Mouse (Mus musculus): ENCODE results near the gene Kbtbd8.

Gene Kbtbd8

DNA sequence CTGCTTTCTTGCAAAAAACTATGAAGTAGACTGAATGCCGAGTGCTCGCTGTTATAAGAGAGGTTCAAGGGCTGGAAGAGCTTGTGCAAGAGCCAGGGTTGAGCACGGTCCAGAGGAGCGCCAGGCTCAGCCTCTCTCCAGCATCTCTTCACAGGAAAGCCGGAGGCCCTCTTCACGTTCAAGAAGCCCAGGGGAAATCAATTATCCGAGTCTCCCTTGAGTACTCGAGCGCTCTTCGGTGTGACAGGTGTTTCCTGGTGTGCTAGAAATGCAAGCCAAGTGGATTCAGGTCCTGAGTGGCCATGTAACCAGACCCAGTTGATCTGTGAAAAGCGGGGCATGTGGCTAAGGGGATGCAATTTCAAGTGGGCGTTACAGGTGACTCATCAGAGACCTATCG is at the start of gene Kbtbd8:
Gene Kbtbd8, plus strand, starts transcription at position 295 of the 400 bp plus-strand sequence.
- DNase-seq (ENCODE audit: low spot score) = no peak

- DNase-seq (ENCODE audit: low spot score) = no peak
Measured at GRCm38 (mm10) chr6:95069753-95070152, 47.3 kb upstream of the Kbtbd8 start.

GRCm38 (mm10) chr6:95085276-95085675 is 31.8 kb upstream of the Kbtbd8 start:
- DNase-seq (ENCODE audit: low spot score) = no peak

- DNase-seq (ENCODE audit: low spot score) = no peak
Measured at GRCm38 (mm10) chr6:95087154-95087846, 29.7 kb upstream of the Kbtbd8 start.

GRCm38 (mm10) chr6:95088075-95088474 is 29.0 kb upstream of the Kbtbd8 start:
- no peak for DNase-seq (ENCODE audit: low spot score)

DNA sequence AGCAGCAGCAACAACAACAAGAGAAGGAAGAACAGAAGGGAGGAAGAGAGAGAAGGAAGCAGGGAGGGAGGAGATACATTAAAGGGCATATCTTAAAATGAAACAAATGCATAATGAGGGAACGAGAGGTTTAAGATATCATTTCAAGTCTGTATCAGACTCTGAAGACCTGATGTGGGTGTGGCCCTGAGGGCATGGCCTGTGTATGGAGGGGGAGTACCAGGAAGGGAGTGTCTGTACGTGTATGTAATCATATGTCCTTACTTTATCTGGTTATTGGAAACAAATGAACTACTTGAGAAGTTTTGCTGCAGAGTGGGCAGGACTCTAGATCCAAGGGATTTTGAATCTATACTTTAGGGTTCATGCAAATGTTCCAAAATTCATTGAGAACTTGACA is 22.3 kb upstream of the Kbtbd8 start:
- DNase-seq (ENCODE audit: low spot score) = no peak

DNA sequence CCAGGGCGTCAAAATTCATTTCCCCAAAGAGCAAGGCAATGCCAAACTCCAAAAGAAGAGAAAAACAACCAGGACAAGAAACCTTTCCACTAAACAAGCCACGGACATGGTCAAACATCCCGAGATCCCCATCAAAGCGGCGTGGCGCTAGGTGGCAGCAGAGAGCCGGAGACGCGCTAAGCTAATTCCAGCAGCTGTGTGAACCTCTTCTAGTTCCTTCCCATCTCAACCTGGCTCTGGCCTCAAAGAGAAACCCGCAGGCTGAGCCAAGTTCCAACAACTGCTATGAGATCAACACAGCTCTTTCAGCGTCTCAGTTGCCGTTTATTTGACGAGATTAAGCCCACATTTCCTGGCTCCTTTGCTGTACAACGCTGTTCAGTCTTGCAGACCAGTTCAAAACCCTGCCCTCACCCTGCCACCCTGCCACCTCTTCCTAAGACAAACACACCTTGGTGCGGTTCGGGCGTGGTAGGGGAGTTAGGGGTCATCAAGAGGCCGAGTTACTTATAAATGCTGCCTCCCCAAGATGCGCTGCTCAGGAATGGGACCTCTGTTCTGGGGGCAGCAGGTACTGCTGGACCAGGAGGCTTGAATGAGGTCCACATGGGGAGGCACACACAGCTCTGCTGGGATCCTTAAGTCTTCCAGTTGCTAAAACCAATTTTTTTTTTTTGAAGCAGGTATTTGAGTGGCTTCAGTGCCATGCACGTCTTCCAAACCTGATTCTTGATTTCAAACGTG is 18.5 kb upstream of the Kbtbd8 start:
- DNase-seq (ENCODE audit: low spot score) = peak; percentile 81

DNA sequence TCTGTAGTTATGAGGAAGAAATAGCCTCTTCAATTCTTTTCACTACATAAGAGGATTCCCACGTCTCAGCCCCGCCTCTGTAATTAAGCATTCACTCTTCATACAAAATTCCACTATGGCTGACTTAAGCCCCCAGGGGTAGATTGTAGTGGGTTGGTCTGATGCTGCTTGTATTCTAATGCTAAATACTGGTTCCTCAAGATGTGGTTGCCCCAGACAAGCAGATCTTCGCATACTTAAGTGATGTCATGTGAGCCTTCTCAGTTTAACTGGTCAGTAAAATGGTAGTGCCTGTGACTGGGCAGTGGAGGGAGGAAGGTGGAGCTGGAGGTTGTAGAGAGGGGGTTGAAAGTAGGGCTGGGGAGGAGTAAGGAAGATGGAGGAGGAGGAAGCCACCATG is 13.3 kb upstream of the Kbtbd8 start:
- no peak for DNase-seq (ENCODE audit: low spot score)

DNA sequence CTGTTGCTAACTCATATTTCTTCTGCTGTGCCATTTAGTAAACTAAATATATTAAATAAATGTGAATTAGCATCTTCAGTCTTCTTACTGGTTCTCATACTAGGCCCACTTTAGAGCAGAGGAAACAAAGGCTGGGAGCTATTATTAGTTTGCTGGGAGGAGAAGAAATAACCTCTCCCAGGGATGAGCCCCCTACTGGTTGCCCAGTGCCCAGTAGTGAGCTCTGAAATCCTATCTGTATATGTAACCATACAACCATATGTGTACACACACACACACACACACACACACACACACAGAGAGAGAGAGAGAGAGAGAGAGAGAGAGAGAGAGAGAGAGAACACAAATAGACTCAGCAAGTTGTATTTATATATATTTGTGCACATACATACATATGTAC is 8.6 kb upstream of the Kbtbd8 start:
- DNase-seq (ENCODE audit: low spot score) = no peak

GRCm38 (mm10) chr6:95109691-95110450 is 7.2 kb upstream of the Kbtbd8 start:
- DNase-seq (ENCODE audit: low spot score) = no peak

DNA sequence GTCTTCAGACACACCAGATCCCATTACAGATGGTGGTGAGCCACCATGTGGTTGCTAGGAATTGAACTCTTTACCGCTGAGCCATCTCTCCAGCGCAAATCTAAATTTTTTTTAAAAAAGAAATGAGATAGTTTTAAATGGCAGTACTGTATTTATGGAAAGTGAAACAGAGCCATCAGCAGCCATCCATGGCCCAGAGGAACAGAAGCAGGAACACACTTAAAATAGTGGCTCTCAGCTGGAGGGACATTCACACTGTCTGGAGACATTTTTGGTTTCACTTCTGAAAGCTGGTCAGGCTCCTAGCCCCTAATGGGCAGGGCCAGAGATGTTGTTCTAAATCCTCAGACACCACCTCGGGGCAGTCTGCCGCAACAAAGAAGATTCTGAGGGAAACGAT is 5.0 kb upstream of the Kbtbd8 start:
- no peak for DNase-seq (ENCODE audit: low spot score)

DNA sequence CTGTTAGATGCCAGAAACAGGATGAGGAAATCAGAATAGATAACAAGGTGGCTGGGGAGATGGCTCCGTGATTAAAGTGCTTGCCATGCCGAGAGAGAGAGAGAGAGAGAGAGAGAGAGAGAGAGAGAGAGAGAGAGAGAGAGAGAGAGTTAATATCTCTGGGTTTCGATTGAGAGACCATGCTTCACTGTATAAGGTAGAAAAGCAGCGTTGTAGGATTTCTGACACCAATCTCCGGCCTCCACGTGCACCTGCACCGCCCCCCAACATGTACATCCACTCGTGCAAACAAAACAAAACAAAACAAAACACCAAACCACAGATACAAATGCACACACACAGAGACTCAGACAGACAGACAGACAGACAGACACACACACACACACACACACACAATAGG is 527 bp upstream of the Kbtbd8 start:
- no peak for DNase-seq (ENCODE audit: low spot score)

GRCm38 (mm10) chr6:95117614-95118541 is 838 bp downstream of the Kbtbd8 start:
- DNase-seq (ENCODE audit: low spot score) = peak; percentile 74

DNA sequence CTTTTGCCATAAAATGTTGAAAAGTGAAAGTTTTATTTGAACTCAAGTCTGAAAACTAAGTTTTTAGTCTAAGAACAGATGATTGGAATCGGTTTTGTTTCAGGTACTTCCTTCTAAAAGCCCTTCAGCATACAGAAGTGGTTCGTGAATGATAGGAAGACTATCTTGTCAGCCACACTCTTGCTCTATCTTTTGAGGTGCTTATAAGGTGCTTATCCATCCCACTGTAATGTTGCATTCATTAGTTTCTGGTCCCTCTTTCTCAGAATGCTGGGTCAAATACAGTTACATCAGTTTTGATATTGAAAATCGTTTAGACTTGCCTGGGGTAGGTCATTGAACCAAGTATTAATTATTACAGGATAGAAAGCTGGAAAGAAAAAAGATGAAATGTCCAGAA is 2.3 kb downstream of the Kbtbd8 start:
- DNase-seq (ENCODE audit: low spot score) = no peak

DNA sequence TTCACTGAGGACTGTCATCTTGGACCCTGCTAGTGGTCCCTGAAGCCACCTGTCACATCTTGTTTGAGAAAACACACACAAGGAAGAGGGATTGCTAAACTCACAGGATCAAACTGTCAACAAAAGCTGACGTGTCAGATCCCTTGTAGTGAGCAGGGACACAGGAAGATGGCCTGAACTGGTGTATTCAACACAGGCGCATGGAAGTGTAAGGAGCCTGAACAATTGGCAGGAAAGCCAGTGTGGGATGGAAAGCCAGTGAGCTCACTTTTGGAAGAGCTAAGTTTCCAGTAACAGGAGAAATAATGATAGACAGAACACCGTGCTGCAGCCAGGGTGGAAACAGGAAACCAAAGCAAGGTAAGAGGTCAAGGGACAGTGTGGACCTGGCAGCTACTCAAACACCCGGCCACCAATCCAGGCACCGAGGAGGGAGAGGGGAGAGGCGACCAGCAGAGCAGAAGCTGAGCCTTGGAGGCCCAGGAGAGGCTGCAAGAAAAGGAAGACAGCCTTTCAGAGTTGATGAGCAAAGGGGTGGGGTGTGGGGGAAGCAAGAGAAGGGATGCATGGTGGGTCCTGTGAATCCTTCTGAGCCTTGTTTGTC is 33.0 kb downstream of the Kbtbd8 start:
- DNase-seq (ENCODE audit: low spot score) = no peak

DNA sequence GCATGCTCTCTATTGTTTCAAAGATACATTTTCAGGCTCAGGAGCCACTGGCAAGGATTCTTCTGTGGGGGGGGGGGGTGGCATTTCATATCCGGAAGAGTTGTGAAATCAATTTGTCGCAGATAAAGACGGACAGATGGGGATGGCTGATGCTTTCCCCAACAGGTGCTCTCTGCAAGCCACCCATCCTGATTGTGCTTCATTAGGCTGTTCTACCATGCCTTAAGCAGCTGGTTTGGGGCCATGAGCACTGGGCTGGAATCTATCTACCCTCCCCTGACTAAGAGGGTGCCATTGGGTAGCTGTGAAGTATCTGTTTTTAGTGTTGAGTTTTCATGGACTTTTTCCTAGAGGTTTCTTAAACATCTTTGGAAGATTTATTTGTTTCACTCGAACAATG is 33.8 kb downstream of the Kbtbd8 start:
- DNase-seq (ENCODE audit: low spot score) = no peak

GRCm38 (mm10) chr6:95151563-95151962 is 34.5 kb downstream of the Kbtbd8 start:
- no peak for DNase-seq (ENCODE audit: low spot score)

DNA sequence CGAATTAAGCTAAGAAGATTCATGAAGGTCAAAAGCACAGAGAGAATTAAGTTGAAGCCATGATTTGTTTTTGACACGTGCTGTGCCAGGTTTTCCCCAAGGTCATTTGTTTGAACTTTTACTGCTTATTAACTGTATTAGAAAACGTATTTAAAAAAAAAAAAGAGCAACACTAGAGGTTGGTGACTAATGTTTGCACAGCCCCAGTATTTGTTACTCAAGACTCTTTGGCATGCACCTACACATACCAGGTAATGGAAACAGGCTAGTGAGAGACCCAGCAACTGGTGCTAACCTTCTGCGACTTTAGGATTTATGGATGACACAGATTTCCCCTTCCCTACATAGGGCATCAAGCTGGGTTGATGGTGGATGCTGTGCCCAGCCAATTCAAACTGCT is 46.9 kb downstream of the Kbtbd8 start:
- DNase-seq (ENCODE audit: low spot score) = no peak

DNA sequence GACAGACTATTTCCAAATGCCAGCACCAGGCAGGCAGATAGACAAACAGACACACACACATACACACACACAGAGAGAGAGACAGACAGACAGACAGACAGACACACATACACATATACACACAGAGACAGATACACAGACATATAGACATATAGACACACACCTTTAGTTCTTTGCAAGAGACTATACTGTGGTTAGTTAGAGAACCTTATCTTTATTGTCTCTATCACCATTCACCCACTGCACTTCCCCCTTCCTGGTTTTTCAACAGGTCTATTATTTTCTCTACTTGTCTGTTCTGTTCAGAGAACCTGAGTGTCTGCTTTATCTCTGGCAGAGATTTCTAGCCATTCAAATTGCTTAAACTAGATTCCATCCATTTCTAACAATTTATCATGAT is 48.6 kb downstream of the Kbtbd8 start:
- no peak for DNase-seq (ENCODE audit: low spot score)

DNA sequence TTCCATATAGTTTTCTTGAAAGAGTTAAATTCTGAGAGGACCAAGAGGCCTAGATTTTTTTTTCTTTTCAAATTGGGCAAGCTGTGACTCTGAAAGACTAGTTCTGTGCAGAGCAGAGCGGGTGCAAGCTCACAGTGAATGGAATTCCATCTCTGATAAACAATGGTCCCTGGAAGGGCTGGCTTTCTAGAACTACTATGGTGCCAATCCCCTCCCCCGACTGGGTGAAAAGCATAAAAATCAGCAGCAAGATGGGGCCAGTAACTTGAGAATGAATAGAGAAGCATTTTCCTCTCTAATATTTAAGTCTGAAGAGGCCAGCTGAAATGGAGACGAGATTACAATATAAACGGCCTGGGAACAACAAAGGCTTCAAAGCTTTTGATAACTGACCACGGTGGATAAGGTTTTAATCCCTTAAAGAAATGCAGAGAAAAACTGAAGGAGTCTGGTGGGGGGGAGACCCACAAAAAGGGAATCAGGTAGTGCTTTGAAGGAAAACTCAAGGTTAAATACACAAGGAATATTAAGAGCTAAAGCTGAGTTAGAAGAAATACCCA is 50.7 kb downstream of the Kbtbd8 start:
- DNase-seq (ENCODE audit: low spot score) = no peak

DNA sequence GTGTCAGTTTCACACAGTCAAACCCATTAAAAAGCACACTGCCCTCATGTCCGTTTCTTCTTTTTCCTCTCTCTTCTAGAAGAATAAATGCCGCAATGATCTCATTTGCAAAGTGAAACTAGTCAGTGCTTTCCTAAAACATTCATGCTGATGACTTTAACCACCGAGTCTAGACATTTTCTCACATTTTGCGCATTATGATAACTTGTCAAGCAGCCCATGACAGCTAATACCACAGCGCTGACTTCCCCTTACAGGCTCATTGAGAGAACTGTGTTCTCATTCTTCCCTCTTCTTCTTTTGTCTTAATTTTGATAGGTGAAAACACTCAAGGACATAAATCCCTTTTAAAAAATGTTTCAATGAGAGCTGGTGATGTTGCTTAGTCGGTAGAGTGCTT is 52.4 kb downstream of the Kbtbd8 start:
- DNase-seq (ENCODE audit: low spot score) = no peak

All from urinary bladder, postnatal 25 days (tissue).